Mouse (Mus musculus): ENCODE data around the gene Copz2.
"Not testable (repeated sequence)": the region's sequence is repeated elsewhere in the genome, so short reads cannot be mapped to it uniquely, and the experiment has no call there.

Gene Copz2

GRCm38 (mm10) chr11:96849681-96850467 is at the start of gene Copz2:
TSS of gene Copz2 (plus strand) at chr11:96849870.
- no peak for DNase-seq

DNA sequence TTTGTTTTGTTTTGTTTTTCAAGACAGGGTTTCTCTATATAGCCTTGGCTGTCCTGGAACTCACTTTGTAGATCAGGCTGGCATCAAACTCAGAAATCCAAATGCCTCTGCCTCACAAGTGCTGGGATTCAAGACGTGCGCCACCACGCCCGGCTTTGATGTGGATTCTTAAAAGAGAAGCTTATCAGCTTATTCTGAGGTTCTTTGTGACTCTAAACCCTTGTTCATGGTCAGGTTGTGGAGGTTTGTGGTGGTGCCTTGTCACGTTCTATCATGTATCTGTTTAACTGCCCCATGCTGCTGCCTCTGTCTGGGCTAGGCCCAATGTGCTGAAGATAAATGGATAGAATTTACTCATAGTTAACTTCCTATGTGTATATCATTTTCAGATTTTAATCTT is 44.1 kb upstream of the Copz2 start:
- DNase-seq = no peak

GRCm38 (mm10) chr11:96808066-96808465 is 41.6 kb upstream of the Copz2 start:
- peak in 1 of 2 experiments; percentile 43 for DNase-seq

DNA sequence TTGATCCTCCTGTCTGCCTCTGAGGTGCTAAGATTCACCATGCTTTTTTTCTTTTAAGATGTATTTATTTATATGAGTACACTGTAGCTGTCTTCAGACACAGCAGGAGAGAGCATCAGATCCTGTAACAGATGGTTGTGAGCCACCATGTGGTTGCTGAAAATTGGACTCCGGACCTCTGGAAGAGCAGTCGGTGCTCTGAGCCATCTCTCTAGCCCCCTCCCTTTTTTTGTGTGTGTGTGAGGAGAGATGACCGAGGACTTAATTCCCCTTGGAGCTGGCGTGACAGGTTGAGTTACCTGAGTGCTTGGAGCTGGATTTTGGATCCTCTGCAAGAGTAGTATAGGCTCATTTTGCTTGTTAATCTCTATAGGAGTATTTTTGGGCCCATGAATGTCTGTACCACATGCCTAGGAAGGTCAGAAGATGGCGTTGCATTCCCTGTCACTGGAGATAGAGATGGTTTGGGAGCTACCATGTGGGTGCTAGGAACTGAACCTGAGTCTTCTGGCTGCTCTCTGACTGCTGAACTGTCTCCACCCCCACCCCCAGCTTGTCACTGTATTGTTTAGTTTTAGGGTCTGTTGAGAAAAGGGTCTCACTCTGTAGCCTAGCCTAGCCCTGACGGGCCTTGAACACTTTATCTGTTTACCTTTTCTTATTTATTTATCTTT is 40.0 kb upstream of the Copz2 start:
- peak; percentile 39 to 59 for DNase-seq

GRCm38 (mm10) chr11:96811188-96811587 is 38.5 kb upstream of the Copz2 start:
- not testable (repeated sequence) for DNase-seq

- no peak for DNase-seq
Observed at GRCm38 (mm10) chr11:96813455-96813854, 36.2 kb upstream of the Copz2 start.

- DNase-seq = no peak
Observed at GRCm38 (mm10) chr11:96813920-96814319, 35.8 kb upstream of the Copz2 start.

DNA sequence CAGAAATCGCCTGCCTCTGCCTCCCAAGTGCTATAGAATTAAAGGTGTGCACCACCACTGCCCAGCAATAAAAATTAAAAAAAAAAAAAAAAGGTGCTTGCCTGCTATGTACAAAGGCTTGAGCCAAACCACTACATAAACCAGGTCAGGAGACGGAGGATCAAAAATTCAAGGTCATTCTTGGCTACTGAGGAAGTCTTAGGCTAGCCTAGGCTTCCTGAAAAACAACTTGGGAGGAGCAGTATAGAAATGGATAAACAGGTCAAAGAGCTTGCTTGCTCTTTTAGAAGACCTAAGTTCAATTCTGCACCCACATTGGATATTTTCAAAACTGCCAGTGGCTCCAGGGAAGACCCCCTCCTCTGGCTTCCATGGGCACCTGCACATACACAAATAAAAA is 35.2 kb upstream of the Copz2 start:
- DNase-seq = no peak

- no peak for DNase-seq
Observed at GRCm38 (mm10) chr11:96815895-96816294, 33.8 kb upstream of the Copz2 start.

DNA sequence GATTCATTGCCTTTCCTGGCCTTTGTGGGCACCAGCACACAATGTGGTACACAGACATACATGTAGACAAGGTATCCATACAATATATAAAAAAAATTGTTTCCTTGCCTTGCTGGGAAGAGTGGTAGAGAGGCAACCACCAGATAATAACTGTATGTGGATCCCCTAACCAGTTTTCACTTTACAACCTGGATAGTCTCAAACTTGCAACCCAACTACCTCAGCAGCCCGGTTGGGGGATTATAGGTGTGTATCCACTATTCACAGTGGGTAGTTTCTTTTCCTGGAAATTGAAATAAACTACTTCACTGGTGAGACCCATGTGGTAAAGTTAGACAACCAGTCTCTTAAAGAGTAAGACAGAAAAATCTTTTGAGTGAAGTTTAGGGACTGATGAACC is 33.2 kb upstream of the Copz2 start:
- no peak for DNase-seq

DNA sequence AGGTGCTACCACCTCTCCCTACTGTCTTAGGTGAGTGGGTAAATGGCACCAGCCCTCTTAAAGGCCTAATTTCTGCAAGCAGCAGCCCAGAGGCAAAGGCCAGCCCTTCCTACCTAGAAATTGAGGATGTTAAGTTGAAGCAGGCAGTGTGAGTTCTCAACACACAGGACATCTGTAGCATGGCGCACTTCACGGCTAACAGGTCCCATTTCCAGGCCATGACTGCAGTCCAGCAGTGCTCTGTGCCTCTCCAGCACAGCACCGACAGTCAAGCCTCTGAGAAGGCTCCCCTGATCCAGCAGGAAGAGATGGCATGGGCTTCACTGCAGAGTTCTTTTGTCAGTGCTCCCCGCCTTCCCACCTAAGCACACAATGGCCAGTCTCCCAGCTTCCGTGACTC is 32.7 kb upstream of the Copz2 start:
- DNase-seq = no peak

GRCm38 (mm10) chr11:96818128-96818710 is 31.5 kb upstream of the Copz2 start:
- DNase-seq = no peak

- DNase-seq = no peak
Observed at GRCm38 (mm10) chr11:96821956-96822355, 27.7 kb upstream of the Copz2 start.

GRCm38 (mm10) chr11:96822675-96823470 is 26.8 kb upstream of the Copz2 start:
- DNase-seq = no peak

DNA sequence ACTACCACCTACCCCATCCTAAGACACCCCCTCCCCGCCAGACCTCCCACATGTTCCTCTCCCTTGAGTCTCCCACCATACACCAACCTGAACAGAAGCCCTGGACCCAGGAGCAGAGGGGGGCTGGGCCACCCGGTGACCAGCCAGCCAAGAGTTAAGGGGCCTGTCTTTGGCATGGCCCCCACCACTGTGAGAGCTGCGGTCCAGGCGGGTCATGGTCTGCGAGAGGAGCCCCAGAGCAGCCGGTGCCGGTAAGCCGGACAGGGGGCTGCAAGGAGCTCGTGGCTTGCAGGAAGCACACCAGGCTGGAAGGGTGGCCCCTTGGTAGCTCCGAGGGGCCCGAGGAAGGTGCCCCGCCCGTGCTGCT is 26.2 kb upstream of the Copz2 start:
- DNase-seq = peak in 1 of 2 experiments; percentile 49

DNA sequence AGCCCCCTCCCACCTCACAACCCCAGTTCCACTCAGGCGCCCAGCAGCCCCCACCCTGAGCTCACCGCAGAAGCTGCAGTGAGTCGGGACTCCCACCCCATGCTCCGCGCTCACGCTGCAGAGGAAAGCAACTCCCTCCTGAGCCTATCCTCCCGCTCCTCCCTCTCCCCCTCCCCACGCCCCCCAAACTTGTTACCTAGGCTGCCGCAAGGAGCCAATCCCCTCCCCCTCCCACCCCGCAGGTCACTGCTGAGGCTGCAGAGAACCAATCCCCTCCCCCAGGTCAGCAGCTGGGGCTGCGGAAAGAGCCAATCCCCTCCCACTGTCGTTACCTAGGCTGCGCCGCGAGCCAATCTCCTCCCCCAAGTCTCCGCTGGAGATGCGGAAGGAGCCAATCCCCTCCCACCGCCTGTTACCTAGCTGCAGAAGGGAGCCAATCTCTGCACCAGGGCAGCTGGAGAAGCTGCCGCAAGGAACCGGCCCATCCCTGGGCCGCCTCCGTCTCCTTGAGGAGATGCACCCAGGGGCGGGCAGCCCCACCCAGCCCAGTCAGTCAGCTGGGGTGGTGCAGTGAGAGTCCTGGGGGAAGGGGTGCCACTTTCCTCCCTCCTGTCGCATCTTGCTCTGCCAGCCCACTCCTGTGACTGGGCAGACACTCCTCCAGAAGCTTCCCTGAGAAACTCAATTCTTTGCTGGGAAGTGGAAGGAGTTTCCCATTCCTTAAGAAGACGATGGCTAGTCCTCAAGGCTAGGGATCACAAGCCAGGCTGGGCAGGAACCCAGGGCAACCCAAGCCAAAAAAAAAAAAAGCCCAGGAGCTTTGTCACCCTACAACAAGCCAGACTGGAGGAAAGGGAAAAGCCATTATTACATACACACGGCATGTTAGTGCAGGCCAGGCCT is 25.5 kb upstream of the Copz2 start:
- DNase-seq = peak; percentile 92 to 94

GRCm38 (mm10) chr11:96824783-96825495 is 24.7 kb upstream of the Copz2 start:
- DNase-seq = peak; percentile 82 to 86

- no peak for DNase-seq
Observed at GRCm38 (mm10) chr11:96826481-96826880, 23.2 kb upstream of the Copz2 start.

- DNase-seq = peak in 1 of 2 experiments; percentile 55
Observed at GRCm38 (mm10) chr11:96827062-96827581, 22.5 kb upstream of the Copz2 start.

- no peak for DNase-seq
Observed at GRCm38 (mm10) chr11:96827917-96828316, 21.8 kb upstream of the Copz2 start.

DNA sequence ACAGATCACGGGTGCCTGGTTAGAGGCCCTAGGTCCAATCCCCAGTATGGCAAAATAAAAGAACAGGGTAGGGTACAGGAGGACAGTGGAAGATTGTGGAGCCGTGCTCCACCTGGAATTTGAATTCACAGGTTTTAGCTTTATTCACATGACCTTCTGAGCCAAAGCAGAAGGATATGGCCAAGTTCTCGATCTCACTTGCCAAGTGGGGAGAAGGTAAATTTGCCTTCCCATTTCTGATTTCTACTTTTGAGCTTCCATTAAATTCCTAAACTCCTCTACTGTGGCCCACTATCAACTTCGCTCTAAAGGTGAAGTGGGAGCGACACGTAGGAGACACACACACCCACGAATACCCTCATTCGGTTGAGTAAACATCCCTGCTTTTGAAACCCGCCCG is 20.8 kb upstream of the Copz2 start:
- no peak for DNase-seq
